Mouse (Mus musculus) kidney, postnatal 4 days (tissue): Measurements from ENCODE around the gene Syce3.

ENCODE experiments used
- DNase-seq, 2 experiments: peaks; one replicate each; pipeline ENCODE4 v3.0.0; 2021; ENCODE audit warnings: mixed read lengths in 2 of 2

Gene Syce3

DNA sequence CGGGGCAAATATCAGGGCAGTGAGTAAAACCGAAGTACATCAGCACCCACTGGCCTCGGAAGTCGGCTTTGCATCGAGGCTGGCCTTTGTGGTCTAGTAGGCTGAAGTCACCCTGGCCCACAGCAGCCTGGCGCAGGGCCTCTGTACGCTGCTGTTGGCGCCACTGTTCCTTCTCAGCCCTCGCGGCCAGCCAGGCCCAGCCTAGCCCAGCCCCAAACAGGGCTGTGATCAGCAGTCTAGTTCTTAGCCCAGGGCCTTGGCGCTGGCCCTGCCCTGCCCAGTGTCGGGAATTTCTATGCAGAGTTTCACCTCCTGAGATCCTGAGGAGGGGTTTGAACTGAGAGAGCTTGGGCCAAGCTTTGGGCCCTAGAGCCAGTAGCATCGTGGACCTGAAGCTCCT lies 38.2 kb downstream of the Syce3 start:
- DNase-seq = no peak

- no peak for DNase-seq
Measured at GRCm38 (mm10) chr15:89365141-89365551, 45.2 kb downstream of the Syce3 start.

DNA sequence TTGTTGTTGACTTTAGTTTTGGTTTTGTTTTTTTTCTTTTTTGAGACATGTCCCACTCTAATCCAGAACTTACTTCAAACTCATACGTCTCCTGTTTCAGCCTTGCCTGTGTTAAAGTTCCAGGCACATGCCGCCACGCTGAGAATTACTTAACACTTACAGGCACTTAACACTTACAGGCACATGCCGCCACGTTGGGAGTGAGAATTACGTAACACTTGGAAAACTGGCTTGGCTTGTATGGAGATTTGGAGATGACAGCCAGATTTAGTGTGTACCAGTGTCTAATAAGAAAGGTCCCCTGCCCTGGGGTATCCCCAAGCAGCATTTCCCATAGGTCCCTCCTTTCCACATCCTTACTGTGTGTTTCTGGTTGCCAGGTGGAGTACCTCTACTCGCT lies 47.3 kb downstream of the Syce3 start:
- DNase-seq = no peak

GRCm38 (mm10) chr15:89358784-89359183 lies 51.5 kb downstream of the Syce3 start:
- DNase-seq = no peak

DNA sequence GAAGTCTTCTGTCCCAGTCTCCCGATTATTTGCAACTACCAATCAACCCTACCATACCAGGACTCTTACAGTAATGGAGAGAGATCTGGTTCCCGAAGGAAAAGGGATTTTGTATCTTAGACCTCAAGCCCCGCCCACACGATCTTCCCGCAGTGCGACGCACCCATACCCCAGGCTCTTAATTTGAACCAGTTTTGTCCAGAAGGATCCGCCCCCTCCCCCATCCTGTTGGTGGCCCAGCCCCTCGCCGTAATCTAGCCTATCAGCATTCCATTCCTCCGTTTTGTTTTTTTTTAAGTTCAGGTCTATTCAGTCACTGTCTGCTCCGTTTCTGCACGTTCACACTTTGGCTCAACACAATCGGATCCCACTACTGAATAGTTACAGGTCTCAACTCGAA lies 53.9 kb downstream of the Syce3 start:
- peak; percentile 92 to 95 for DNase-seq

DNA sequence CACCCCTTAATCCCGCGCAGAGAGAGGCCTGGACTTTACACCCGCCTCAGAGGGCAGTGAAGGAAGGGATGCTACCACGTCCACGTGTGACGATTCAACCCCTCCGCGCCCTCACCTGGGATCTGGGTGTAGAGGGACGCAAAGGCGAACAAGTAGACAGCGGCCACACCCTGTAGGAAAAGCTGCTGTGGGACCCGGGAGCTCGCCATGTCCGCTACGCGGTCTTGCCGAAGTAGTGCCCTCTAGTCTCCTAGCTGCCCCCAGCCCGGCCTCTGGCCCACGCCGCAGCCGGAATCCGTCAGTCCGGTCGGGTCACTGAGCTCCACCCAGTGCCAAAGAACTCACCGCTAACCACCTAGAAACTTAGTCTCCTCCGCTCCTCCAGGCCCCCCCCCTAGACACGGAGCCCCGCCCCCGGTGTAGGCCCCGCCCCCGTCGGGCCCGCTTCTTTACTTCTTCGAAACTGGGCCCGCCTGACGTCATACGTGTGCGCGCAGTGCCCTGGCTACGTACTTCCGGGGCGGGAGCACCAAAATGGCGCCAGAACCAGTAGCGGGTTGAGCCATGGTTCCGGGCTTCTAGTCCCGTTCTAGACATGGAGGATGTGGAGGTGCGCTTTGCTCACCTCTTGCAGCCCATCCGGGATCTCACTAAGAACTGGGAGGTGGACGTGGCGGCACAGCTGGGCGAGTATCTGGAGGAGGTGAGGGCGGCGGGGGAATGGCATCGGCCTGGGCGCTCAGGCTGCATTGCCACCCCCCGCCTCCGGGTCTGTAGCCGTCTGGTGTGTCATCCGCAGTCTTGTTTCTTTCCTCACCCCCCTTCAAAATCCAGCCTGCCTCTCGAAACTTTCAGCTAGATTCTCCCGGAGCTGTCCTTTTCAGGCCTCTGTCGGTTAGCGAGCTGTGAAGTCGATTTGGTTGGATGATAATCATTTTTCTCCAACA lies 54.8 kb downstream of the Syce3 start, which contains the start of the genes Lmf2 and Ncaph2:
TSS of gene Lmf2 (minus strand) at position 419 of the 947 bp plus-strand sequence.
TSS of gene Ncaph2 (plus strand) at position 479 of the 947 bp plus-strand sequence.
- peak; percentile 98 to 99 for DNase-seq

DNA sequence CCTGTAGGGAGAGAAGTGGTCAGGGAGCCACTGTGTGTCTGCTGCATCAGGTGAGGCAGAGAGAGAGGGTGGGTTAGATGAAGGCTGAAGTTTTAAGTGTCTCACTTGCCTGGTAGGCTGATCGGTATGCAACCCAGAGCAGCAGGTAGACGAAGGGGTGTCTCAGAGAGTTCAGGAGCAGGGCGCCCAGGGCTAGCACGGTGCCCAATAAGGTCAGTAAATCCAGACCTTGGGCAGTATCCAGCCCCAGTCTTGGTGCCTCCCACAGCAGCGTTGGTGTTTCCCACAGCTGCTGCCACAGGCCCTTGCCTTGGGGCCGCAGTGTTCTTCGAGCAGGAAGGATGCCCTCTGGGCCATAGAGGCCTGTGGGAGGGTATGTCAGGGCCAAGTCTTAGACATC lies 55.8 kb downstream of the Syce3 start:
- no peak for DNase-seq

DNA sequence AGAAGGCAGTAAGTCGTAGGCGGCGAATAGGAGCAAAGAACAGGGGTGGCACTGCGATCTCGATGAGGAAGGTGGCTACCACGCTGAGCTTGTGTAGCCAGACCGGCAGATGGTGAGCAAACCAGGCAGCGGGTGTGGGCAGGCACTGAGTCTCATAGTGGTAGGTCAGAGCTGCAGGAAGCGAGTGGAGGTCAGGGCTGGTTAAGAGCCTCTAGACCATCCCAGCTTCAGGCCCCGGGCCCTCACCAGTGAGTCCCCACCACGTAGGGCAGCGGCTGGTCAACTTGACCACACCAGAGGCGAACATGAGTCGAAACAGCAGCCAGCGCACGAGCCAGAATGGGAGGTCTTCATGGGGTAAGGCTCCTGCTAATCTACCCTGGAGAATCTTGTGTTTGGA lies 56.5 kb downstream of the Syce3 start:
- DNase-seq = no peak

DNA sequence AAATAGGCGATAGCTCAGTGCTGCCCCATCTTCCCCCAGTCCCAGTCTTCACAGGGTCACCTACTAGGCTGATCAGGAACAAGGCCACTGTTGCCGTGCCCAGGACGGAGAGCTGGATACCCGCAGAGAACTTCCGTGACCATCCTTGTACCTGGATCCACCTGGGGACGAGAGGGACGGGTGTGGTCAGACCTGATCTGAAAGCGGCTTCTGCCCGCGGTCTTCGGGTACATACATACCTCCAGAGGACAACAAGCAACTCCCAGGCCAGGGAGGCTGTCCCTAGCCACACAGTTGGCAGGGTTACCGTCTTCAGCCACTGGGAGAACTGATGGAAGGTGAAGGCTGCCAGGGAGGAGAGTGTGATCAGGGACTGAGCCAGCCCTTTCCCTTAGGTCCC lies 57.5 kb downstream of the Syce3 start:
- DNase-seq = no peak

DNA sequence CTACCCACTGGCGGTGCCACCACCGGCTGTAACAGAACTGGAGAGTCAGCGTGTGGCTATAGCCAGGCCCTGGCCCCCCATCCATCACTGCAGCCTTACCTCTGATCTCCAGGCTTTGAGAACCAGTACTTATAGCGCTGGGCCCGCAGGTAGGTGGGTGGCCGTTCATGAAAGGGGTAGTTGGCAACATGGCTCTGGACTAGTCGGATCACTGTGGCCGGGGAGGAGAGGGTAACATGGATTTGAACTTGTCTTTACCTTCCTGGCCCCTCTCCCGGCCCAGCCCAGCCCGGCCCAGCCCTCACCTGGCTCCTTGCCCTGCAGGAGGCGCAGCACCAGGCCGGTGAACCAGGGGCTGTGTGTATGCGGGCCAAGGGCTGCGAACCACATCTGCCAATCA lies 58.2 kb downstream of the Syce3 start:
- DNase-seq = no peak

GRCm38 (mm10) chr15:89351302-89351701 lies 59.0 kb downstream of the Syce3 start:
- DNase-seq = no peak

GRCm38 (mm10) chr15:89350447-89350846 lies 59.9 kb downstream of the Syce3 start:
- DNase-seq = no peak

- no peak for DNase-seq
Measured at GRCm38 (mm10) chr15:89343325-89343724, 67.0 kb downstream of the Syce3 start.

GRCm38 (mm10) chr15:89341678-89342077 lies 68.6 kb downstream of the Syce3 start:
- DNase-seq = no peak
